Mouse (Mus musculus) retina, embryonic 14.5 days (tissue): Measurements from ENCODE around the gene Rsph3b.
"Not testable (repeated sequence)": the region's sequence is repeated elsewhere in the genome, so short reads cannot be mapped to it uniquely, and the experiment has no call there.

Experiments
- DNase-seq: peaks from one replicate; pipeline ENCODE4 v3.0.0-alpha.2; 2015; ENCODE audit warnings: low spot score

Gene Rsph3b

GRCm38 (mm10) chr17:6947984-6948768 lies at the start of gene Rsph3b:
TSS of gene Rsph3b (minus strand) at chr17:6948682.
- peak; percentile 84 for DNase-seq

- not testable (repeated sequence) for DNase-seq
These were observed 49.5 kb upstream of the Rsph3b start for GRCm38 (mm10) chr17:6997778-6998490.

- not testable (repeated sequence) for DNase-seq
These were observed 48.3 kb upstream of the Rsph3b start for GRCm38 (mm10) chr17:6996826-6997225.

DNA sequence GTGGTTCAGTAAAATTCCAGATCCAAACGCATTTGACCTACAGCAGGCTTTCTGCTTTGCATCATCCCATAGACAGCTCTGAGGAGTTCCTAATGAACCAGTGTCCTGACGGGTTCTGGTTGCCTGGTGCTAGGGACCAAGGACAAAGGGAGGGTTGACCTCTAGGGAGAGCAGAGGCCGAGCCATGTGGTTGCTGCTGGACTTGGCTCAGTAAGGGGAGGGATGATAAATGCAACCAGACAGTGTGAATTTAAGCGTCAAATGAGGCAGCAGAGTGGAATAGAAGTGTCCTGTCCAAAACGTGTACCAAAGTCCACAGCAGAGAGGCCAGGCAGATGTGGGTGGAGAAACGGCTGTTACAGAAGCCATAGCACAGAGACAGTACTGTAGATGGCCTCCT lies 47.0 kb upstream of the Rsph3b start:
- DNase-seq = not testable (repeated sequence)

DNA sequence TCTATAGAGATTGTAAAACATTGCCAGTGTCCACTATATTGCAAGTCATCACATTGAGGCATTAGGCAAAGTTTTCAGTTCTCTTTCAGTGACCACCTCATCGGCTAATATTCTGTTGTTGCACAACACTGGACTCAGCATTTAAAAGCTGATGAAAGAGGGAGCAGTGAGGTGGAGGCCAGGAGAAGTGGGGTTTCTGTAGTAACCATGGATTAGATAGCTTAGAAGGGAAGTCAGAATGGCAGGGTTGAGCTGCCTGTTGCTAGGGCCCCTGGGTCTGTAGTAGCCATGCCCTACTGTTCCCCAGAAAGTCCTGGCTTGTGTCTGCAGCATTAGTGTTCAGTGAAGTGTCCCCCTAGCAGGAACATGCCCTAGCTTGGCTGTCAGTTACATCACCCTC lies 37.6 kb upstream of the Rsph3b start:
- not testable (repeated sequence) for DNase-seq

- not testable (repeated sequence) for DNase-seq
These were observed 31.7 kb upstream of the Rsph3b start for GRCm38 (mm10) chr17:6980144-6980543.

- DNase-seq = peak; percentile 9
These were observed 30.9 kb upstream of the Rsph3b start for GRCm38 (mm10) chr17:6979380-6979779.

DNA sequence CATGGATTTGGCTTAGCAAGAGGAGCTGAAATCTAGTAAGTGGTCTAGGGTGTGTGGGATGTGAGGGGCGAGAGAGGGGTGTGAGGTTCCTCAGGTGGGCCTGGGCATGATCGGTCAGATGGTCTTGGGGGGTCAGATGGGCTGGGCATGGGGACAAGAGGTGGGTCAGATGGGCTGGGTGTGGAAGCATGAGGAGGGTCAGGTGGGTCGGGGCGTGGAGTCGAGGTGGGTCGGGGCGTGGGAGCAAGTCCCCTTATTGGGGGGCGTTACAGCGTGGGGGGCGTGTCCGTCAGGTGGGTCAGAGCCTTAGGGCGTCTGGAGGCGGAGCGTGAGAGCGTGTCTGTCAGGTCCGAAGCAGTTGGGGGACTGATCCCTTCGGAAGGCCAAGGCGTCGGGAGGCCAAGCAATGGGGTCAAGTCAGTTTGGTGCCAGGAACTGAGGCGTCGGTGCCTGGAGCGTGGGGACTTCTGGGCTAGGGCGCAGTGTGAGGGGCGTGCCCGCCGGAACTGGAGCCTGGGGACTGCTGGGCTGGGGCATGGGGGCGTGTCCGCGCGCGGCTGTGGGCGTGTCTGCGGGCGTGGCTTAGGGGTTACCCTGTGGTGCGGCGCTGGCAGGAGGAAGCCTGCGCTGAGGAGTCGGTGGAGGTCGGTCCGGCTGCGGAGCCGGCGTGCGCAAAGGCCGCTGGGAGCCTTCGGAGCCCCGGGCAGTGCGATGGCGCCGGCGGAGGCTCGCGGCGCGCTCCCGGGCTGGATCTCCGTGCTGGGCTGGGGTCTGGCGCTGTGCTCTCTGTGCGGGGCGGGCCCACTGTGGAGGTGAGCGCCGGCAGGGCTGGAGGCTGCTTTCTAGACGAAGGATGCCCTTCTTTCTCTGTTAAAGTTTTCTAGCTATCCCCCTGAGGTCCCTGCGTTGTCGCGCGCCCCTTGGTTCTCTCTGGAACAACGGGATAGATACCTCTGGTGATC lies 30.1 kb upstream of the Rsph3b start, which contains the start of gene Gm49721:
Gene Gm49721 (plus strand): TSS at position 618 of the 962 bp plus-strand sequence.
- DNase-seq = peak; percentile 32

GRCm38 (mm10) chr17:6974985-6975384 lies 26.5 kb upstream of the Rsph3b start:
- DNase-seq = not testable (repeated sequence)

- DNase-seq = not testable (repeated sequence)
These were observed 24.4 kb upstream of the Rsph3b start for GRCm38 (mm10) chr17:6972836-6973396.

DNA sequence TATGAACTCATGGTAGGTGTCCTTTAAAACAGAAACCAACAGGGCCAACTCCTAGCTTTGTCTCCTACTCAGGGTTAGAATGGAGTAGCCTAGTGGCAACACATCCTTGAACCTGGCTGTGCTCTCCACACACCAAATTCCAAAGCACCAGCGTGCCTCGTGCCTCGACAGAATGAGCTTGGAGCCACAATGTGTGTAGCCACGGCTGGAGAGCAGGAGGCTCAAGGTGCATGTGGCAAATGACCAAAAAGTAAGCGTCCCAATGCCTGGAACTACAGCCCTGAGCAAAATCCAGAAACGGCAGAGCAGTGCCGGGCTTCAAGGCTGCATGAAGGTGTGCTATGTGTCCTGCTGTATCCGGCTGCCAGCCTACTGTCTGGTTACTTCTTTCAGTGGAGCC lies 22.8 kb upstream of the Rsph3b start:
- not testable (repeated sequence) for DNase-seq

- DNase-seq = not testable (repeated sequence)
These were observed 21.9 kb upstream of the Rsph3b start, which contains the start of gene Rnaset2b for GRCm38 (mm10) chr17:6970334-6970733. TSS of gene Rnaset2b (plus strand) at chr17:6970634.

- DNase-seq = not testable (repeated sequence)
These were observed 19.2 kb upstream of the Rsph3b start for GRCm38 (mm10) chr17:6967673-6968072.

DNA sequence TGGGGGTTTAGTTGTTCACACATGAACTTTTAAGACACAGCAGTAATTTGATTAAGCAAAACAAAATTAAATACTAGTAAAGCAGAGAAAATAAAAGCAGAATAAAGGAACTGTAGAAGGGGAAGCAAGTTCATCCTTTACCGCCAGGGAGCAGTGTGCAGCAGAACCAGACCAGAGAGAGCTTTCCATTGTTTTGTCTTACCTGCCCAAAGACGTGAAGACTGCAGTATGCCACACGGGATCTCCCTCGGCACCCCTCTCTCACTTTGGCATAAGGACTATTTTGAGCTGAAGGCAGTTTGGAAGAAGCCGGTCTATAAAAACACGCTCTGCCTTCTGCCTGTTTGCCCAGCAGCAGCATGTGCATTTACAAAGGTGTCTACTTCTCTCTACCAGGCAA lies 16.9 kb upstream of the Rsph3b start:
- peak; percentile 56 for DNase-seq

GRCm38 (mm10) chr17:6962936-6963335 lies 14.5 kb upstream of the Rsph3b start:
- not testable (repeated sequence) for DNase-seq

DNA sequence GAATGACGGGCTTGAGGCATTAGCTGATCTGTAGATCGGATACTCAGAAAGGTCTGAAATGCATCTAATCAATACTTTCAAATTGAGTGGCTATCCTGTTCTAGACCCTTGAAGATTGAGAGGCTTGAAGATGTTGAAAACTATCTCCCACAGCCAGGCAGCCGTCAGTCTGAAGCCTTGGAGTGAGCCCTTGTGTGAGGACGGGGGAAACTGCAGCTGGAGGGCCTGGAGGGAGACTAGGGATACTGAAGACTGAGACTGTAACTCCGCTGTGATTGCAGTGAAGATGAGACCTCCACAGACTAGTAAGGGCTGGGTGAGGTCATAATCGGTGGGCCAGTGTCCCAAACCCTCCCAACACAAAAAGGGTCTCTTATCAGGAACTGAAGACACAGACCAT lies 13.9 kb upstream of the Rsph3b start:
- not testable (repeated sequence) for DNase-seq

DNA sequence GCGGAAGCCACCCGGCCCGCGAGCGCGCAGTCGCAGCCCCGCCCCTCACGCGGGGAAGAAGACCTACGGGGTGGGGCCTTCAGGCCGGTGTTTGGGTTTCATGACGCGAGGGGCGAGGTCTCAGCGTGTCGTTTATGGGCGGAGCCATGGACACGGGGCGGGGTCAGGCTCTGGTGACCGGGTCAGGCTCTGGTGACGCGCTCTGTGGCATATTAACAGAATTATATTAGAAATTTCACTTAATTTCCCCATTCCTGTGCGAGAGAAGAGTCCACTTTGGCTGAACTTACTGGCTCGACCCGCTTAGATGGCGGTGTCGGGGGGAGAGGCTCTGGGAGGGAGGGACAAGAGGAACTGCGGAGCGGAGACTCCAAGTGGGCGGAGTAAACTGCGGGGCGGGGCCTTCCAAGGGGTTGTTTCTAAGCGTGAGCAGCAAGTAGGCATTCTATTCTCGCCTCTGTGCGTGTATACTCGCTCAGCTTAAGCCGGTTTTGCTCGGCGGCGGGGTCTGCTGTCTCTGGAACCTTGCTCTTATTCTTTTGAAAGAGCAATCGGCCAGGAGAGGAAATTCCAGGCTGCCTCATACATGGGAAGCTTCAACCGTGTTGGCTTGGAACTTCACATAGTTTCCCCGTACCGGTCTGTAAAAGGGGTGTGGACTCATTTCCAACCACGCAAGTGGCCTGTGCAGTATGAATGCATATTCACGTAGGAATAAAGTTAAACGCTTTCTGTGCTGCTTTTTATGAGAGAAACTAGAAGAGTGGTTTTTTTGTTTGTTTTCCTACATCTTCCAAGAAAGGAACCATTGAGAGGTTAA lies 12.9 kb upstream of the Rsph3b start:
- not testable (repeated sequence) for DNase-seq

DNA sequence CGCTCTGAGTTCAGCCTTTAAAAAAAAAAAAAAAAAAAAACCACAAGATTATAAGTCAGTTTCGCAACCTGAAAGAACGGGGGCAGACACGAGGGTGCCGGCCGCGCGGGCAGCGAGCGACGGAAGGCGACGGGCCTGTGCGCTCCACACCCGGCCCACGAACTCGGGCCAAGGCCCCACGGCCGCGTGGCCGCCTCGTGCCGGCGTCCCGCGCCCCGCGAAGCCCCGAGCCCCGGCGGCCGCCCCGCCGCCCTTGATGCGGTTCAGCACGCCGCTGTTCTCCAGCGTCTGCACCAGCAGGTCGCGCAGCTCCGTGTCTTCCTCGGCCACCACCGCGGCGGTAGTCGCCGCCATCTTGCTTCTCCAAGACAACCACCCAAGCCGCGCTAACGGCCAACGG lies 12.3 kb upstream of the Rsph3b start, which contains the start of gene Tagap1:
Gene Tagap1 (minus strand): TSS at position 381 of the 400 bp plus-strand sequence.
- not testable (repeated sequence) for DNase-seq

- DNase-seq = not testable (repeated sequence)
These were observed 11.9 kb upstream of the Rsph3b start for GRCm38 (mm10) chr17:6960349-6960748.

DNA sequence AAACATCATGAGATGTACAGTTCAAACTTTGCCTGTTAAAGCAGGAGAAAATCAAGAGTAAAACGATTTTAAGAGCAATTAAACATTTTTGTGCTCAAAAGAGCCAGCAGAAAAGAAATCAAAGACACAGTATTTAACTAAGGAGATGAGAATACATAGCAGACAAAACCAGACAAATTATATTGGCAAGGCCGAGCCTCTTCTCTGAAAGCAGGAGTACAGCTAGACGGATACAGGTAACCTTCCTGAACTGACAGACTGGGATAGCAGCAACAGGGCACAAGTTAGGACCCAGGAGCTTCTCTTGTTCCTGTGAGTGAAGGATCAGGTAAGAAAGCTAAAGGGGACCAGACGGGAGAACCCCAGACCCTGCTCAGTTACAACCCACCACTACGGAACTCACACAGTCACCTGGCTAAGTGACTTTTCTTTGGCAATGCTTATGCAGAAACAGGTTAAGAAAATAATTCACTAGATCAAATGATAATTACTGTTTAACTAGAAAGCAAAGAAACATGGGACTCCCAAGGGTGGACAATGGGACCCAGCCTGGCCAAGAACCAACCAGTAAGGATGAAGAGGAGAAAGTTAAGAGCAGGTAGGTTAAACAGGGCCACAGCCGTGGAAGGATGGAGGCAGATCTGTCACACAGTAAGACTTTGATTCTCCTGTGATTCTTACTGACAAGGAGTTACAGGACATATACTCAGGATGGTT lies 11.2 kb upstream of the Rsph3b start:
- DNase-seq = not testable (repeated sequence)
